Mouse (Mus musculus): ENCODE data around the gene Zc3h10. TPM values are rescaled to one million over a fixed set of nuclear protein-coding genes. Genes with fewer than 3 reads are reported as not detected.
A peak's percentile ranks its signal among the peaks of the same experiment; 100 is the strongest.

The Zc3h10 gene
- total and polyA plus RNA-seq, 2 experiments from 2014 or later, result 8.1 to 24.4 TPM

- H3K9ac ChIP-seq (replicated peaks; ENCODE audit: low read depth, low read length), result no peak overlapping the region
- H3K27me3 ChIP-seq (ENCODE audit: control insufficient read depth, insufficient read depth, low read length), result no peaks in the 10 kb centered on the region
- H3K4me1 ChIP-seq (ENCODE audit: control insufficient read depth, insufficient read depth), result no peaks in the 10 kb centered on the region
- H3K4me3 ChIP-seq (ENCODE audit: low read depth, low read length), result peak overlapping the region; percentile 11; the same call in 1 of the 2 replicates
- H3K27ac ChIP-seq (ENCODE audit: low read depth), result peak overlapping the region; percentile 28
- H3K36me3 ChIP-seq (replicated peaks; ENCODE audit: control insufficient read depth, insufficient read depth, low read length), result no peaks in the 10 kb centered on the region
- ATAC-seq (ENCODE audit: insufficient read depth, low read depth) (peak; percentile 94), DNase-seq (ENCODE audit: low spot score) (peak; percentile 83)
- H3K4me2 ChIP-seq (ENCODE audit: low read depth, low read length), result peak overlapping the region; percentile 46
- TF ChIP-seq EP300 (IDR thresholded peaks at IDR 0.05; ENCODE audit: low read depth), result no peak
- peak; percentile 95 for TF ChIP-seq CTCF (IDR thresholded peaks at IDR 0.05; ENCODE audit: low read depth)
- 13% methylated on average over 18 of the region's 18 CpGs for WGBS
- H3K9me3 ChIP-seq (replicated peaks; ENCODE audit: control insufficient read depth, low read length), result no peaks in the 10 kb centered on the region
These were observed 11.2 kb downstream of the Zc3h10 start for GRCm38 (mm10) chr10:128536266-128536940.

GRCm38 (mm10) chr10:128535624-128536265 is 11.8 kb downstream of the Zc3h10 start:
- H3K9me3 ChIP-seq (replicated peaks; ENCODE audit: control insufficient read depth, low read length), result no peaks in the 10 kb centered on the region
- WGBS, result 76% methylated on average over 4 of the region's 4 CpGs
- no peaks in the 10 kb centered on the region for H3K4me1 ChIP-seq (ENCODE audit: control insufficient read depth, insufficient read depth)
- H3K27me3 ChIP-seq (ENCODE audit: control insufficient read depth, insufficient read depth, low read length), result no peaks in the 10 kb centered on the region
- H3K4me3 ChIP-seq (ENCODE audit: low read depth, low read length), result no peak overlapping the region
- H3K4me2 ChIP-seq (ENCODE audit: low read depth, low read length), result peak overlapping the region; percentile 46
- no peak for TF ChIP-seq EP300 (IDR thresholded peaks at IDR 0.05; ENCODE audit: low read depth)
- TF ChIP-seq CTCF (IDR thresholded peaks at IDR 0.05; ENCODE audit: low read depth), result no peak
- DNase-seq (ENCODE audit: low spot score) (no peak), ATAC-seq (ENCODE audit: insufficient read depth, low read depth) (no peak)
- no peak overlapping the region for H3K9ac ChIP-seq (replicated peaks; ENCODE audit: low read depth, low read length)
- no peaks in the 10 kb centered on the region for H3K36me3 ChIP-seq (replicated peaks; ENCODE audit: control insufficient read depth, insufficient read depth, low read length)
- H3K27ac ChIP-seq (ENCODE audit: low read depth), result no peak overlapping the region

- Histone ChIP-seq H3K27me3 (ENCODE audit: control insufficient read depth, insufficient read depth, low read length) (no peaks in the 10 kb centered on the region), H3K36me3 (replicated peaks; ENCODE audit: control insufficient read depth, insufficient read depth, low read length) (no peaks in the 10 kb centered on the region), H3K27ac (ENCODE audit: low read depth) (no peak overlapping the region), H3K4me1 (ENCODE audit: control insufficient read depth, insufficient read depth) (no peaks in the 10 kb centered on the region), H3K9me3 (replicated peaks; ENCODE audit: control insufficient read depth, low read length) (no peaks in the 10 kb centered on the region), H3K4me2 (ENCODE audit: low read depth, low read length) (no peak overlapping the region), H3K9ac (replicated peaks; ENCODE audit: low read depth, low read length) (no peak overlapping the region), H3K4me3 (ENCODE audit: low read depth, low read length) (no peak overlapping the region)
- no peak for TF ChIP-seq CTCF (IDR thresholded peaks at IDR 0.05; ENCODE audit: low read depth)
- no peak for TF ChIP-seq EP300 (IDR thresholded peaks at IDR 0.05; ENCODE audit: low read depth)
- ATAC-seq (ENCODE audit: insufficient read depth, low read depth) (no peak), DNase-seq (ENCODE audit: low spot score) (no peak)
- 87% methylated on average over 2 of the region's 2 CpGs for WGBS
These were observed 12.4 kb downstream of the Zc3h10 start for GRCm38 (mm10) chr10:128535206-128535605.

- 26% methylated on average over 28 of the region's 28 CpGs for WGBS
- Histone ChIP-seq H3K4me3 (ENCODE audit: low read depth, low read length) (peak overlapping the region; percentile 93), H3K4me1 (ENCODE audit: control insufficient read depth, insufficient read depth) (no peaks in the 10 kb centered on the region), H3K4me2 (ENCODE audit: low read depth, low read length) (peak overlapping the region; percentile 98), H3K36me3 (replicated peaks; ENCODE audit: control insufficient read depth, insufficient read depth, low read length) (peaks cover 1% of the 10 kb centered on the region), H3K27ac (ENCODE audit: low read depth) (peak overlapping the region; percentile 50), H3K27me3 (ENCODE audit: control insufficient read depth, insufficient read depth, low read length) (no peaks in the 10 kb centered on the region), H3K9ac (replicated peaks; ENCODE audit: low read depth, low read length) (peak overlapping the region; percentile 41), H3K9me3 (replicated peaks; ENCODE audit: control insufficient read depth, low read length) (no peaks in the 10 kb centered on the region)
- DNase-seq (ENCODE audit: low spot score), result no peak
- ATAC-seq (ENCODE audit: insufficient read depth, low read depth), result no peak
- no peak for TF ChIP-seq EP300 (IDR thresholded peaks at IDR 0.05; ENCODE audit: low read depth)
- TF ChIP-seq CTCF (IDR thresholded peaks at IDR 0.05; ENCODE audit: low read depth), result no peak
These were observed 20.9 kb downstream of the Zc3h10 start for GRCm38 (mm10) chr10:128526366-128527356.

GRCm38 (mm10) chr10:128525671-128526308 is 21.8 kb downstream of the Zc3h10 start, which contains the start of gene Esyt1:
Esyt1 (minus strand) TSS chr10:128525871.
- H3K27ac ChIP-seq (ENCODE audit: low read depth), result peak within 1 kb of the TSS; percentile 87
- peak within 1 kb of the TSS; percentile 77 for H3K9ac ChIP-seq (replicated peaks; ENCODE audit: low read depth, low read length)
- H3K9me3 ChIP-seq (replicated peaks; ENCODE audit: control insufficient read depth, low read length), result no peaks in the 10 kb centered on the region
- peak within 1 kb of the TSS; percentile 93 for H3K4me3 ChIP-seq (ENCODE audit: low read depth, low read length)
- peaks cover 10% of the 10 kb centered on the region for H3K36me3 ChIP-seq (replicated peaks; ENCODE audit: control insufficient read depth, insufficient read depth, low read length)
- H3K4me2 ChIP-seq (ENCODE audit: low read depth, low read length), result peak within 1 kb of the TSS; percentile 98
- ATAC-seq (ENCODE audit: insufficient read depth, low read depth), result peak; percentile 97
- H3K4me1 ChIP-seq (ENCODE audit: control insufficient read depth, insufficient read depth), result no peaks in the 10 kb centered on the region
- under 1% methylated on average over 35 of the region's 37 CpGs for WGBS
- DNase-seq (ENCODE audit: low spot score), result peak; percentile 100
- TF ChIP-seq EP300 (IDR thresholded peaks at IDR 0.05; ENCODE audit: low read depth), result 0 out of 2 replicates have a peak, but pooled peaks have one; percentile 24
- TF ChIP-seq CTCF (IDR thresholded peaks at IDR 0.05; ENCODE audit: low read depth), result peak; percentile 35; the same call in 1 of the 2 replicates
- H3K27me3 ChIP-seq (ENCODE audit: control insufficient read depth, insufficient read depth, low read length), result no peaks in the 10 kb centered on the region

All from heart, postnatal 0 days (tissue).